Mouse (Mus musculus): ENCODE results near the gene Pts.

DNA sequence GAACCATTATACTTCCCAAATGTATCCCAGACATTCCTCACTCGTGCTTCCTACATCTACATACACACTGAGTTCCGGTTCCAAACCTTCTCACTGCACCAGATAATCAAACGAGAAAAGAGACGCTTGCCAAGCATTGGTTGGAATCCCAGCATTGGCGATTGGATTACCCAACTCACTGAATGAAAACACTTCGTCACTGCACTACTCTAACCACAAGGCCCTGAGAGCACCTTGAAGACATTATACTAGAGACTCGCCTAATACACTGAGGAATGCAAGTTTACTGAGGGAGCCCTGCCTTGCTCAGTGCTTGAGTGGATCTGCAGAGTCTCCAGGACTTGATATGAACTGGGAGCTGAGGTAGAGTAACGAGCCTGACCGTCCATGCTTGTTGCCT lies 13.9 kb upstream of the Pts start:
- no peak for TF ChIP-seq CTCF (IDR thresholded peaks at IDR 0.05; ENCODE audit: extremely low read depth, insufficient read depth, low read length)
- TF ChIP-seq POLR2A (IDR thresholded peaks at IDR 0.05; ENCODE audit: extremely low read depth, insufficient read depth, low read length), result no peak
